Mouse (Mus musculus) hindbrain, postnatal 0 days (tissue): Measurements from ENCODE around the gene Sdccag8. TPM values are rescaled to one million over a fixed set of nuclear protein-coding genes. Genes with fewer than 3 reads are reported as not detected.
"Not testable (repeated sequence)": the region's sequence is repeated elsewhere in the genome, so short reads cannot be mapped to it uniquely, and the experiment has no call there.

Experiments
- ATAC-seq: fragments of 200-750 bp; cut with Nextera tagmentation; 2 replicates; pipeline ENCODE4 v1.8.0; 2017; ENCODE audit warnings: mild to moderate bottlenecking, moderate TSS enrichment, moderate library complexity
- DNase-seq: peaks from one replicate; pipeline ENCODE4 v3.0.0-alpha.2; 2015; ENCODE audit warnings: low spot score
- H3K27ac ChIP-seq: fragments of 300-500 bp; sonication (generic); 2 replicates; pipeline ENCODE4 v1.5.1; 2014; ENCODE audit warnings: mild to moderate bottlenecking
- H3K27me3 ChIP-seq: fragments of 300-500 bp; sonication (generic); 2 replicates; pipeline ENCODE4 v1.6.1; 2014; ENCODE audit warnings: low read length, mixed read lengths; ENCODE audit not compliant: insufficient read depth
- H3K36me3 ChIP-seq: fragments of 300-500 bp; sonication (generic); 2 replicates; pipeline ENCODE4 v1.6.1; 2014; ENCODE audit warnings: low read length, mixed read lengths; ENCODE audit not compliant: insufficient read depth
- H3K4me1 ChIP-seq: fragments of 300-500 bp; sonication (generic); 2 replicates; pipeline ENCODE4 v1.6.1; 2014; ENCODE audit warnings: antibody characterized with exemption, low read length, mixed read lengths; ENCODE audit not compliant: insufficient read depth
- H3K4me2 ChIP-seq: fragments of 300-500 bp; sonication (generic); 2 replicates; pipeline ENCODE4 v1.6.1; 2014; ENCODE audit warnings: low read depth, mild to moderate bottlenecking, low read length, moderate library complexity, mixed read lengths
- H3K4me3 ChIP-seq: fragments of 300-500 bp; sonication (generic); 2 replicates; pipeline ENCODE4 v1.5.1; 2014; ENCODE audit warnings: low read length
- H3K9ac ChIP-seq: fragments of 300-500 bp; sonication (generic); replicated peaks from 2 replicates; pipeline ENCODE4 v1.6.1; 2014; ENCODE audit warnings: mild to moderate bottlenecking, low read length, moderate library complexity, mixed read lengths
- H3K9me3 ChIP-seq: fragments of 300-500 bp; sonication (generic); 2 replicates; pipeline ENCODE4 v1.6.1; 2016; ENCODE audit warnings: low read length, mixed read lengths
- CTCF ChIP-seq: IDR thresholded peaks from 2 replicates; pipeline ENCODE4 v1.5.1; 2016; ENCODE audit warnings: antibody characterized with exemption, control low read depth, low read depth
- WGBS: fragments of 180-500 bp; shearing (Covaris S2); extraction: QIAGEN DNeasy Blood & Tissue Kit; methylation state at CpG from one replicate; pipeline ENCODE4 v1.1.7; 2014; 5-methylcytosine and 5-hydroxymethylcytosine counted together
- polyA plus RNA-seq: library from polyadenylated mRNA; unstranded; fragments of >200 nt; fragmentation: Nextera tagmentation; extraction: Ambion mirVana; gene quantifications from 2 replicates; pipeline ENCODE4 v1.2.1, GENCODE M21; 2015
- total RNA-seq: library from RNA; depleted of rRNA; stranded (reverse); fragments of >200 nt; gene quantifications from 2 replicates; pipeline ENCODE4 v1.2.3, GENCODE M21; 2014

The Sdccag8 gene
- total and polyA plus RNA-seq, 2 experiments from 2014 or later: 10.1 to 23.1 TPM

GRCm38 (mm10) chr1:176833948-176834347 lies 19.5 kb downstream of the Sdccag8 start:
- no peak overlapping the region for H3K4me3 ChIP-seq
- DNase-seq (no peak), ATAC-seq (no peak)
- no peak overlapping the region for H3K9ac ChIP-seq
- TF ChIP-seq CTCF: no peak
- H3K4me2 ChIP-seq: no peak overlapping the region
- no peaks in the 10 kb centered on the region for H3K36me3 ChIP-seq
- no peaks in the 10 kb centered on the region for H3K9me3 ChIP-seq
- no peaks in the 10 kb centered on the region for H3K4me1 ChIP-seq
- no peaks in the 10 kb centered on the region for H3K27me3 ChIP-seq
- H3K27ac ChIP-seq: no peak overlapping the region
- 88% methylated on average over 3 of the region's 3 CpGs for WGBS

GRCm38 (mm10) chr1:176834880-176835279 lies 20.4 kb downstream of the Sdccag8 start:
- H3K27ac ChIP-seq: no peak overlapping the region
- H3K4me3 ChIP-seq: no peak overlapping the region
- no peaks in the 10 kb centered on the region for H3K36me3 ChIP-seq
- H3K4me2 ChIP-seq: no peak overlapping the region; the same call in 1 of the 2 replicates
- TF ChIP-seq CTCF: no peak
- no peaks in the 10 kb centered on the region for H3K9me3 ChIP-seq
- ATAC-seq (no peak), DNase-seq (no peak)
- H3K9ac ChIP-seq: no peak overlapping the region
- H3K4me1 ChIP-seq: no peaks in the 10 kb centered on the region
- no peaks in the 10 kb centered on the region for H3K27me3 ChIP-seq
- 51% methylated on average over 6 of the region's 6 CpGs for WGBS

GRCm38 (mm10) chr1:176835501-176836294 lies 21.2 kb downstream of the Sdccag8 start:
- ATAC-seq (peak; percentile 49; the same call in 1 of the 2 replicates), DNase-seq (no peak)
- Histone ChIP-seq H3K9ac (0 out of 2 replicates have a peak overlapping the region, but pooled peaks have one; percentile 17), H3K27me3 (no peaks in the 10 kb centered on the region), H3K9me3 (no peaks in the 10 kb centered on the region), H3K36me3 (no peaks in the 10 kb centered on the region), H3K4me3 (peak overlapping the region; percentile 39), H3K4me2 (peak overlapping the region; percentile 70), H3K4me1 (no peaks in the 10 kb centered on the region), H3K27ac (no peak overlapping the region)
- WGBS: 6% methylated on average over 41 of the region's 41 CpGs
- no peak for TF ChIP-seq CTCF

GRCm38 (mm10) chr1:176836562-176836961 lies 22.1 kb downstream of the Sdccag8 start:
- ATAC-seq, H3K27ac ChIP-seq, H3K36me3 ChIP-seq, H3K27me3 ChIP-seq, DNase-seq, H3K9me3 ChIP-seq, H3K4me2 ChIP-seq, H3K9ac ChIP-seq, H3K4me3 ChIP-seq, H3K4me1 ChIP-seq: not testable (repeated sequence)
- WGBS: 76% methylated on average over 7 of the region's 7 CpGs

GRCm38 (mm10) chr1:176845082-176845977 lies 30.9 kb downstream of the Sdccag8 start:
- ATAC-seq (no peak), DNase-seq (no peak)
- no peaks in the 10 kb centered on the region for H3K9me3 ChIP-seq
- H3K4me3 ChIP-seq: no peak overlapping the region
- H3K27me3 ChIP-seq: no peaks in the 10 kb centered on the region
- H3K27ac ChIP-seq: no peak overlapping the region
- H3K4me1 ChIP-seq: 0 out of 2 replicates have a peak, but pooled peaks cover 4% of the 10 kb centered on the region
- H3K9ac ChIP-seq: no peak overlapping the region
- 0 out of 2 replicates have a peak, but pooled peaks cover 4% of the 10 kb centered on the region for H3K36me3 ChIP-seq
- no peak for TF ChIP-seq CTCF
- 65% methylated on average over 17 of the region's 17 CpGs for WGBS
- H3K4me2 ChIP-seq: no peak overlapping the region

GRCm38 (mm10) chr1:176847118-176847859 lies 32.8 kb downstream of the Sdccag8 start:
- TF ChIP-seq CTCF: no peak
- ATAC-seq (no peak), DNase-seq (no peak)
- Histone ChIP-seq H3K36me3 (no peaks in the 10 kb centered on the region), H3K4me1 (0 out of 2 replicates have a peak, but pooled peaks cover 4% of the 10 kb centered on the region), H3K9ac (no peak overlapping the region), H3K9me3 (no peaks in the 10 kb centered on the region), H3K27me3 (no peaks in the 10 kb centered on the region), H3K4me2 (no peak overlapping the region), H3K27ac (no peak overlapping the region), H3K4me3 (no peak overlapping the region)
- 71% methylated on average over 10 of the region's 10 CpGs for WGBS
